Mouse (Mus musculus): ENCODE measurements at regions not wholly inside any gene's neighbourhood (a gene's known extent, or its start where the extent isn't known, plus 50 kb on each side); places are given as distances from the start of the nearest gene placed in this dataset.

DNA sequence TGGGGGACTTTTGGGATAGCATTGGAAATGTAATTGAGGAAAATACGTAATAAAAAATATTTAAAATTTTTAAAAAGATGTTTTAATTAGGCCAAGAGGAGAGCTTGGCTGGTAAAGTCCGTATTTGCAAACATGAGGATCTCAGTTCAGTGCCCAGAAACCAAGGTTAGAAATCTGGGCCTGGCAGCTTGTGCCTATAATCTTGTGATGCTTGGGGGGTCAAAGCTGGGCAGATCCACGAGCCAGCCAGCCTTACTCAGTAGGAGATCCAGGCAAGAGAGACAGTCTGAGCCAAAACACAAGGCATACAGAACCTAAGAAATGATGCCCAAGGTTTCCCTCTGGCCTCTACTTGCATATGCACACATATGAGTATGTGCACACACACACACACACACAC, 54.1 kb upstream of the Cxadr start:
- no peak for DNase-seq

- no peak for DNase-seq
Observed at GRCm38 (mm10) chr16:78242678-78243077, 58.6 kb upstream of the Cxadr start.

DNA sequence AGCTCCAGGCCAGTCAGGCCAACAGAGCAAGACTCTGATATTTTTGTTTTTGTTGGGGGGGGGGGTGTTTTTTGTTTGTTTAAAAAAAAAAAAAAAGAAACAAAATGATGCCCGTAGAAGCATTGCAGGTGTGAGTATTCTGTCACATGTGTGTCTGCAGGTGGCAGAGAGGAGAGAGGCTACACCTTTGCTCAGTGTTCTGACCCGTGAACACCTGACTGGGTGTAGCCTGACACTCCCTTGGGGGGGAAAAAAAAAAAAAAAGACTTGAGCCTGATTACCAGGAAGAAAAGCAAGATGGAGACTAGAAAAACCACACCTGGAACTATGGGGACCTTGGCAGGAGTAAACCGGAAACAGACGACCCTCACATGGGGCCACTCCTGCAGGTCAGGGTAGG, 61.1 kb upstream of the Cxadr start:
- no peak for DNase-seq

DNA sequence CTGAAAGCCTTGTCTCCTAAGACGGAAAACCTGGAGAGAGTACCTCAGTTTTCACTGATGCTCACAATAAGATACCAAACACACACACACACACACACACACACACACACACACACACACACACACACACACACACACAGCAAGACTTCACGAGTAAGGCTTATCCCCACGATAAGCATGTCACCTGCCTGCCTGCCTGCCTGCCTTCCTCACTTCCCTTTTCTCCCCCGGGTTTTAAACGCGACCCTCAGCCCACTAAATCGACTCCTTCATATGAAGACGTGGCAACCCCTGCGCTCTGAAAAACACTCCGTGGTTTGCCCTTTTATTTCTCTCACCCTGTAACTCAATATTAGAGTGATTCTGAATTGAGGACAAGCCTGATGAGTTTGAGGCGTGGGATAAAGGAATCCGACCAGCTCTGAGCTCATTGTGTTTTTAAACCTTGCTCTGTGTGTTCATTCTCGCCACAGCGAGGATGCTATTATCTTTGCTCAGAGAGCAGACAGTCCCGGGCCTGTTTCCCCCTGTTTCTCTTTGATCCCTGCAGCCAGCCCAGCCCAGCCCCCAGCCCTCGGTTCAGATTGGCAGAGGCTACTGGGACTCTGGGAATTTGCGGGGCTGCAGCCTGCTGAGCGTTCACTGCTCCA, 63.1 kb upstream of the Cxadr start:
- DNase-seq = no peak

DNA sequence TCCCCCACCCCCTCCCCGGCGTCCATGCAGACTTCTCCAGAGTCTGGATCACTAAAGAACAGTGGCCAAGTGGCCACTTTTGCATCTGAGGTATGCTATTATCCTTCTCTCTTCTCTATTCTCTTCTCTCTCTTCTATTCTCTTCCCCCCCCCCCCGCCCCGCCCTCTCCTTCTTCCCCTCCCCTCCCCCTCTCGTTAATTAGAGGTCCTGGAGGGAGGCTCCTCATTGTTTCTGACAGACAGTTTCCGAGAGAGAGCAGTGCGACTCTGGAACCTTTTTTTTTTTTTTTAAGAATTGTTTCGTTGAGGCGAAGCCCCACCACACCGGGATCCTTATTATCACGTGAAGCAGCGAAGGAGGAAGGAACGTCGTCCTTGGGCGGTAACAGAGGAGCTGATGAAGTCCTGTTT, 63.6 kb upstream of the Cxadr start:
- no peak for DNase-seq

DNA sequence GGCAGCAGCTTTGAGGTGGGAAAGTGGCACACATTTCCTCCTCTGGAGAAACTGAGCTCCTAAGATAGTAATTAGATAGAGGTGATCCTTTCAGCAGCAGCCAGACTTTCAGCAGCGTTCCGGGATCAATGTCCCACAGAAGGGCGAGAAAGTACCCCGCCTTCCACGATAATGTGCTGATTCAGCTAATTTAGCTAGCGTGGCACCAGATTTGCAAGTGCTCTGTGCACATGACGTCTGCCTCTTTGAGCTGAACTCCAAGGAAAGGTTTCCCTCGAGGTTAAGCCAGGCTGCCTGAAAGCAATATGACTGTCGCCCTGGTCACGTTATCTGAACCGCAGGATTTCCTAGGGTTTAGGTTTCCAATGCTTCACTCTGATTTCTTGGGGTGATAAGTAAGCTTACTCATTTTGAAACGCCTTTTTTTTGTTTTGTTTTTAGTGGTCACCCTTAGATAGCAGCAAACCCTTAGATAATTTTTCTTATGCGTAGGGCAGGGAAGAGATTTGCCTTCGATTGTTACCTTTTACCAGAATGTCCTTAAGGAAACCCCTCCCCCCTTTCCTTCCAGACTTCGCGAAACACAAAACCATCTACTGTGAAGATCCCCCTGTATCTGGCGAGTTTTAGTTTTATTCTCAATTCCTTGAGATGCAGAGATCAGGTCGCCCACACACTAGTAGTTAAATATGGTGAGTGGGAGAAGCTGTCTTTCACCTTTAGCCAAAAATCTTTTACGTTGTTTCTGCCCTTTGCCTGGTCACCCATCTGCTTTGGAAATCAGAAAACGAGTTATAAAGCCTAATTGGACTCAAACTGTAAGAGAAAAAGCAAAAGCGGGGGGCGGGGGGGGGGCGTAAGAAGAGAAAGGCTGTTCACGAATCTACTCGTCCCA, 64.3 kb upstream of the Cxadr start:
- peak; percentile 42 for DNase-seq

DNA sequence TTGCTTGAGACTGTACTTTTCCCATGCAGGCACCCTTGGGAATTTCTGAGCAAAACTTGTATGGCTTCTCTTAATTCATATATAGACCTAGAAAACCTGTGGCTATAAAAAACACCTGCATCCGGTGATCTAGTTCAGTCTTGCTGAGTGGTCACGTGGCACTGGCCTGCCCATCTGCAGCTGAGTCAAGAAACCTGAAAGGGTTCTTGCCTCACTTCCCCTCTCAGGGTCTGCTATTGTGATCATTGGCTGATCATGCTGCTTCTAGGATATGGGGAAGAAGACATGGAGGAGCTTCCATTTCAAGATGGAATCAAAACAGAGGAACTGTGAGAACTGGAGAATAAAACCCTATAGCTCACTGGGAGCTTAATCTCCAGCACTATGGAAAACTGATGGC, 69.1 kb upstream of the Cxadr start:
- DNase-seq = no peak

DNA sequence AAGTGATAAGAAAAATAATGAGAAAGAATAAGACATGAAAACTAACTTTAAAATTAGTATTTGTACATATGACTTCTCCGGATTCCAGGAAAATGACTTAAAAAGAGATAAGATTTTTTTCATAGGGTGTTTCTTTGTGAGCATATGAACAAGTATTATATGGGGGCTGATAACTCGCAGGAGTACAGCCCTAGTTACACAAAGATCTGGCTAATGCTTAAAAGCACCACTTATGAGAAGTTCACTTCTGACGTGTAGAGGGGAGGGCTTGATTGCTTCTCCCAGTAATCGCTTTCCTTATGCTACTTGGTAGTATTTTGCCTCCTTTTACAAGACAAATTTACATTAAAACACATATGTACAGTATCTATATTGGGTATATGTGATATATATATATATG, 72.3 kb upstream of the Cxadr start:
- no peak for DNase-seq

GRCm38 (mm10) chr16:78222377-78222776, 78.9 kb upstream of the Cxadr start:
- DNase-seq = no peak

DNA sequence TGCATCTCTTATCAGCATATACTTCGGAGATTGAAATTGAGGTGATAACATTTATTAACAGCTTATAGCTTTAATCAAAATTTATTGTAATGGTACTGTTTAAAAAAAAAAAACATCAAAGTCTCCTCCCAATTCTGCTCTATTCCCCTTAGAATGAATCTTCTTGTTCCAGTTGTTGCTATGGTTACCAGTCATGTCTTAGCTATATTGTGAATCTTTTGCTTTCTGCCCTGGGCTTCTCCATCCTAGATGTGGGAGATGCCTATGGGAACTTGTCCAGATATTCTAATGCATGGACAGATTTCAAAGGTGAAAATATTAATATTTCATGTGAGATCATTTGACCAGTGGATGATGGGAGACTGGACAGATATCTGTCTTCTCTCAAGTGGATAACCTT, 79.5 kb upstream of the Cxadr start:
- no peak for DNase-seq

GRCm38 (mm10) chr16:78217633-78218032, 83.7 kb upstream of the Cxadr start:
- no peak for DNase-seq

- no peak for DNase-seq
Observed at GRCm38 (mm10) chr16:78216752-78217351, 84.4 kb upstream of the Cxadr start.

- no peak for DNase-seq
Observed at GRCm38 (mm10) chr16:78211687-78212086, 89.6 kb upstream of the Cxadr start.

- no peak for DNase-seq
Observed at GRCm38 (mm10) chr16:78208321-78208720, 93.0 kb upstream of the Cxadr start.

- DNase-seq = no peak
Observed at GRCm38 (mm10) chr16:78204332-78204731, 97.0 kb upstream of the Cxadr start.

GRCm38 (mm10) chr16:78200044-78200830, 101.1 kb upstream of the Cxadr start:
- no peak for DNase-seq

GRCm38 (mm10) chr16:78199252-78199651, 102.0 kb upstream of the Cxadr start:
- DNase-seq = no peak

- peak; percentile 84 for DNase-seq
Observed at GRCm38 (mm10) chr16:78198642-78199121, 102.6 kb upstream of the Cxadr start.

GRCm38 (mm10) chr16:78197252-78197896, 103.9 kb upstream of the Cxadr start:
- DNase-seq = peak; percentile 91

DNA sequence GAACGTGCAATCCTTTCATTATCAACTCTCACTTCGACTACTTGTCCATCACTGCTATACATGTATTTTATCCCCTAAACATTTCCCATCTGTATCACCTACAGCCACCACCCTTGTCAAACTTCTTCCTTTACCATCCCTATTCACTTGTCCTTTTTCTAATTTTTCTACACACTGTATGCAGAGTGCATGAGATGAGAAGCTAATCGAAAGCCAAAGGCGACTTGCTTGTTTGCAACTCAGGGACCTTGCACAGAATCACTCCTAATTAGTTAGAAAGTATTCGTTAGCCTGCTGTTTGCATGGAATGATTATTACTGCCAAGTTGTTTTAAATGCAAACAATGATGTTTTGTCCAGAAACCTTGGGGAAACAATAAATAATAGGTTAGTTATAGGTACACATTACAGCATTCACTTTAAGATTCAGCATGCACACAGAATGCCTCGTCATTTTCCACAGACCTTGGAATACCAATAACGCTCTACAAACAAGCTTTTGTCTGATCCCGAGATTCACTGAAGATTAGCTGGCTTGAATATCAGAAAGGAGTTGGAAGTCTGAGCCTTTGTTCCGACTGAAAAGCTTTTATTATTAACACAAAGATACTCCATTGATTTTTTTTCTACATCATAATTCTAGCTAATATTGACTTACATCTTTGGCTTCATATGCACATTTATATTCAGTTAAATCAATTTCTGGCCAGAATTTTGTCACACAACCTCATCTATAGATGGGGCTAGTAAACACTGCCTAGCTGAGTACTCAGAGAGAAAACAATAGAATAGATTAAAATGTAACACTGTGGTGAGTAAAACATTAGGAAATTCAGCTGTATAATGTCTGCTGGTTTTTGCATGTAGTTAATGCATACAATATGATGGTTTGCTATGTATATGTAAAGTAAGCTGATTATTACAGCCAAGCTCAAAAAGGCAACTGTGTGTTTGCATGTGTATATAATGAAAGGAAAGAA, 130.4 kb upstream of the Cxadr start:
- DNase-seq = no peak

DNA sequence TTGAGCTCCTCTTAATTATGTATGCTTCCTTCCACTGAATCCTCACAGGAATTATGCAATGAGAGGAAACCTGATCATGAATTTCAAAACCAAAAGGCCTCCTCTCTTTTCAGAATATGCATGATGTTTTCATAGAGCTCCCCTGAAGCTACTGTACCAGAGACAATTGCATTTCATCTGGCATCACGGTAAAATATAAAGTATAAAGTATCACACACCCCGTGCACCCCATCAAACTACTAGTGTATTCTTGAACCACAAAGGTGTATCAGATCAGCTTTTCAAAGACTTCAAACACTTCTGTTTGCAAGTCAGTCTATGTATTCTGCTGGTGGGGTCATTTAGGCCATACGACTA, 144.4 kb upstream of the Cxadr start:
- no peak for DNase-seq
